Mouse (Mus musculus) cortical plate, adult 2 months (tissue): ENCODE results near the gene Traf4.

Source experiments
- CTCF ChIP-seq: fragments of 200-500 bp; IDR thresholded peaks from 2 replicates; pipeline ENCODE4 v1.5.1; 2011; ENCODE audit warnings: mild to moderate bottlenecking, control low read depth, low read length; ENCODE audit not compliant: insufficient read depth; ENCODE audit errors: extremely low read depth
- POLR2A ChIP-seq: fragments of 200-500 bp; IDR thresholded peaks from 2 replicates; pipeline ENCODE4 v1.6.1; 2011; ENCODE audit warnings: mild to moderate bottlenecking, low read length, control low read depth; ENCODE audit not compliant: insufficient read depth; ENCODE audit errors: extremely low read depth

DNA sequence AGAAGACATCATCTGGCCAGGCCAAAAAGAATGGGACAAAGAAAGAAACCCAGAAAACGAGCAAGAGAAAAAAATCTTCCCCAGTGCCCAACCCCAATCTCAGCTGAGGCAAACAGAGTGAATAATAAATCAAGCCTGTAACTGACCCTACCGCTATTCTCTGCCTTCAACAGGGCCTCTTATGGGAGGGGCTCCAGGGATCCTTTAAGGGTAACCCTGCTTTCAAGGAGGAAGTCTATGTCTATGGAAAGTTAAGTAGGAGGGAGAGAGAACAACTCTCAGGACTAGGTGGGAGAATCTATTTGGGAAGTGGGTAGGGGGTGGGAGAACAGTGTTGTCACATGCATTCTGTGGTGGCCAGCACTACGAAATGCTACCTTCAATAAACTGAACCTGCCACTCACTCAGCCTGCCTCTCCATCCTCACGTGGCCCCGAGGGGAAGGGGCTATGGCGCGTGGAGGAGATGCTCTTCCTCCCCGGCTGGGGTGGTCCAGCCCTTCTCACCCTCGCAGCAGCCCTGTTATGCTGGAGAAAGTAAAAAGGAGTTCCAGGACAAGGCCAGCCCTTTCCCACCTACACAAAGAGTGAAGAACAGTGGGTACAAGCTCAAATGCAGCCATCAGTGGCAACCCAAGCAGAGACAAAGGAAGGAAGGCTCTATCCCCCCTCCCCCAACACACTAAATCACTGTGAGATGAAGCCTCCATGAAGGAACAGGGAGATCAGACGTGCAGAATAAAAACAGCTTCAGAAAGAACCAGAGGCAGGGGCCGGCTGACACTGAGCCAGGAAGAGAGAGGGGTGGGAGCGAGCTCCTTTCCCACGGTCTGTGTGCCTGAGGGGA is 40.2 kb upstream of the Traf4 start:
- no peak for TF ChIP-seq CTCF
- no peak for TF ChIP-seq POLR2A
